Mouse (Mus musculus) heart, adult 2 months (tissue): ENCODE measurements around the gene Hoga1. TPM values are rescaled to one million over a fixed set of nuclear protein-coding genes. Genes with fewer than 3 reads are reported as not detected.

Experiments used
- DNase-seq, 2 experiments: peaks; one replicate each; pipeline ENCODE4 v3.0.0; 2021
- H3K27ac ChIP-seq: fragments of 200-600 bp; 2 replicates; pipeline ENCODE4 v1.8.1; 2022
- H3K27me3 ChIP-seq: fragments of 200-500 bp; 2 replicates; pipeline ENCODE4 v1.6.1; 2012; ENCODE audit warnings: mild to moderate bottlenecking, low read length, inconsistent platforms, mixed read lengths; ENCODE audit not compliant: control insufficient read depth, insufficient read depth
- H3K36me3 ChIP-seq: fragments of 200-500 bp; 2 replicates; pipeline ENCODE4 v1.6.1; 2012; ENCODE audit warnings: low read length, inconsistent platforms; ENCODE audit not compliant: control insufficient read depth, insufficient read depth
- H3K4me1 ChIP-seq: fragments of 200-500 bp; 2 replicates; pipeline ENCODE4 v1.6.1; 2011; ENCODE audit warnings: low read length; ENCODE audit not compliant: control insufficient read depth, insufficient read depth
- H3K4me3 ChIP-seq: fragments of 200-600 bp; 2 replicates; pipeline ENCODE4 v1.8.1; 2022
- H3K79me2 ChIP-seq: fragments of 200-500 bp; replicated peaks from 2 replicates; pipeline ENCODE4 v1.6.1; 2012; ENCODE audit warnings: mild to moderate bottlenecking, inconsistent platforms, low read length, moderate library complexity, mixed read lengths; ENCODE audit not compliant: control insufficient read depth, insufficient read depth
- H3K9ac ChIP-seq: fragments of 200-500 bp; 2 replicates; pipeline ENCODE4 v1.6.1; 2012; ENCODE audit warnings: low read depth, mild to moderate bottlenecking, control low read depth, inconsistent platforms, low read length, mixed read lengths
- CTCF ChIP-seq: fragments of 200-600 bp; IDR thresholded peaks from 2 replicates; pipeline ENCODE4 v1.8.1; 2022; ENCODE audit warnings: antibody characterized with exemption, mild to moderate bottlenecking, moderate library complexity
- EP300 ChIP-seq: fragments of 200-500 bp; IDR thresholded peaks from 2 replicates; pipeline ENCODE4 v1.6.1; 2011; ENCODE audit warnings: low read depth, low read length, control low read depth; ENCODE audit not compliant: insufficient read depth
- POLR2A ChIP-seq: fragments of 200-500 bp; IDR thresholded peaks from 2 replicates; pipeline ENCODE4 v1.6.1; 2011; ENCODE audit warnings: mild to moderate bottlenecking, low read depth, low read length, control low read depth; ENCODE audit not compliant: insufficient read depth
- WGBS: fragments of 180-500 bp; shearing (Covaris S2); methylation state at CpG from one replicate; pipeline ENCODE4 v1.1.7; 2018; 5-methylcytosine and 5-hydroxymethylcytosine counted together
- intact Hi-C: fragments of 180-260 bp; cut with DNase I; formaldehyde crosslinking; loops from one replicate; pipeline ENCODE4 v1.15.1; 2025
- polyA plus RNA-seq: library from polyadenylated mRNA; depleted of rRNA; stranded (reverse); fragments of >200 nt; gene quantifications from 2 replicates; pipeline ENCODE4 v1.2.3, GENCODE M21; 2012
- total RNA-seq, 2 experiments: library from RNA; stranded (reverse); gene quantifications; 2 replicates each; pipeline ENCODE4 v1.2.3; 2021

The Hoga1 gene
- total and polyA plus RNA-seq, 3 experiments, result 1.4 to 2.3 (median 1.6) TPM

- Histone ChIP-seq H3K4me3 (no peak within 1 kb of the TSS), H3K79me2 (no peaks in the 10 kb centered on the region), H3K9ac (no peak within 1 kb of the TSS), H3K36me3 (no peaks in the 10 kb centered on the region), H3K27me3 (no peaks in the 10 kb centered on the region), H3K27ac (no peak within 1 kb of the TSS), H3K4me1 (no peaks in the 10 kb centered on the region)
- 78% methylated on average over 4 of the region's 4 CpGs for WGBS
- TF ChIP-seq CTCF (no peak), EP300 (no peak), POLR2A (no peak)
- DNase-seq, result no peak
- intact Hi-C loops, result no loop called here
Observed at GRCm38 (mm10) chr19:42051948-42052347, 6.5 kb downstream of the Hoga1 start, which contains the start of gene 4933411K16Rik. Gene 4933411K16Rik, plus strand, starts transcription at chr19:42052248.

GRCm38 (mm10) chr19:42054255-42054654 lies 8.8 kb downstream of the Hoga1 start:
- WGBS, result 64% methylated on average over 6 of the region's 6 CpGs

GRCm38 (mm10) chr19:42055881-42056280 lies 10.5 kb downstream of the Hoga1 start:
- intact Hi-C loops, result no loop called here
- no peak overlapping the region for H3K4me3 ChIP-seq
- no peaks in the 10 kb centered on the region for H3K36me3 ChIP-seq
- no peaks in the 10 kb centered on the region for H3K4me1 ChIP-seq
- peak overlapping the region; percentile 12; the same call in 1 of the 2 replicates for H3K27ac ChIP-seq
- DNase-seq, result peak; percentile 75
- no peak for TF ChIP-seq POLR2A
- TF ChIP-seq EP300, result no peak
- no peak for TF ChIP-seq CTCF
- no peak overlapping the region for H3K9ac ChIP-seq
- H3K27me3 ChIP-seq, result no peaks in the 10 kb centered on the region
- no peaks in the 10 kb centered on the region for H3K79me2 ChIP-seq
- 80% methylated on average over 2 of the region's 2 CpGs for WGBS

More at GRCm38 (mm10) chr19:42054255-42054654, 8.8 kb downstream of the Hoga1 start:
- no peak overlapping the region for H3K27ac ChIP-seq
- no peaks in the 10 kb centered on the region for H3K27me3 ChIP-seq
- H3K36me3 ChIP-seq, result no peaks in the 10 kb centered on the region
- H3K79me2 ChIP-seq, result no peaks in the 10 kb centered on the region
- no peak overlapping the region for H3K4me3 ChIP-seq
- no peaks in the 10 kb centered on the region for H3K4me1 ChIP-seq
- intact Hi-C loops, result no loop called here
- no peak for DNase-seq
- TF ChIP-seq POLR2A (no peak), CTCF (no peak), EP300 (no peak)
- no peak overlapping the region for H3K9ac ChIP-seq

- intact Hi-C loops, result no loop called here
- Histone ChIP-seq H3K36me3 (no peaks in the 10 kb centered on the region), H3K27ac (no peak overlapping the region; the same call in 1 of the 2 replicates), H3K79me2 (no peaks in the 10 kb centered on the region), H3K27me3 (no peaks in the 10 kb centered on the region), H3K4me1 (no peaks in the 10 kb centered on the region), H3K4me3 (no peak overlapping the region), H3K9ac (no peak overlapping the region)
- WGBS, result 77% methylated on average over 6 of the region's 6 CpGs
- no peak for DNase-seq
- TF ChIP-seq POLR2A (no peak), CTCF (no peak), EP300 (no peak)
Observed at GRCm38 (mm10) chr19:42056719-42057409, 11.5 kb downstream of the Hoga1 start.

- Histone ChIP-seq H3K9ac (no peak overlapping the region), H3K27ac (no peak overlapping the region), H3K27me3 (no peaks in the 10 kb centered on the region), H3K36me3 (no peaks in the 10 kb centered on the region), H3K4me1 (no peaks in the 10 kb centered on the region), H3K4me3 (no peak overlapping the region), H3K79me2 (no peaks in the 10 kb centered on the region)
- DNase-seq, result no peak
- intact Hi-C loops, result no loop called here
- TF ChIP-seq EP300 (no peak), POLR2A (no peak), CTCF (no peak)
- WGBS, result 41% methylated on average over 7 of the region's 7 CpGs
Observed at GRCm38 (mm10) chr19:42058426-42058825, 13.0 kb downstream of the Hoga1 start.

- Histone ChIP-seq H3K27ac (no peak overlapping the region), H3K79me2 (no peaks in the 10 kb centered on the region), H3K27me3 (no peaks in the 10 kb centered on the region), H3K4me3 (no peak overlapping the region), H3K4me1 (no peaks in the 10 kb centered on the region), H3K9ac (no peak overlapping the region), H3K36me3 (no peaks in the 10 kb centered on the region)
- TF ChIP-seq POLR2A, result no peak
- no peak for TF ChIP-seq CTCF
- TF ChIP-seq EP300, result no peak
- DNase-seq, result no peak
- intact Hi-C loops, result no loop called here
- 92% methylated on average over 7 of the region's 7 CpGs for WGBS
Observed at GRCm38 (mm10) chr19:42061443-42061842, 16.0 kb downstream of the Hoga1 start.
